ENCODE assay signal across 8 mouse cellular contexts in genomic region chr5:75153961-75154620, GRCm38 (mm10). TPM values are rescaled to one million over a fixed set of nuclear protein-coding genes. Genes with fewer than 3 reads are reported as not detected.
DNase-seq lines count a peak whose midpoint lies in the region; ATAC-seq and TF ChIP-seq lines count a peak whose summit lies in the region.

No protein-coding gene starts in this region.

- H3K9me3 ChIP-seq in forebrain, postnatal 0 days (ENCODE audit: low read length), result no peaks in the 10 kb centered on the region
- H3K9me3 ChIP-seq in hindbrain, embryonic 13.5 days, result no peaks in the 10 kb centered on the region
- no peaks in the 10 kb centered on the region for H3K9me3 ChIP-seq in liver, embryonic 14.5 days (ENCODE audit: control insufficient read depth, low read length)

- peak; percentile 21 for DNase-seq in MN1 (ENCODE audit: low spot score)
- DNase-seq in adrenal gland, postnatal 10 days, result peak; percentile 77
- no peak for DNase-seq in forebrain, postnatal 0 days
- no peak for DNase-seq in liver, embryonic 14.5 days (ENCODE audit: low read depth in 3 of 3, low spot score in 3 of 3)
- peak; percentile 49 for DNase-seq in ovary, postnatal 14 days (ENCODE audit: low spot score)
- DNase-seq in right cerebral cortex, postnatal 14 days, result no peak
- DNase-seq in left cerebral cortex, adult 11 months (ENCODE audit: low spot score), result no peak

- no peak for ATAC-seq in forebrain, postnatal 0 days
- ATAC-seq in hindbrain, embryonic 13.5 days (ENCODE audit: low FRiP score), result no peak
- ATAC-seq in liver, embryonic 14.5 days (ENCODE audit: insufficient read depth), result no peak

- no peak for TF ChIP-seq EP300 in liver, embryonic 14.5 days (IDR thresholded peaks at IDR 0.05; ENCODE audit: low read depth)

- H3K4me2 ChIP-seq in forebrain, postnatal 0 days (ENCODE audit: low read depth), result peak overlapping the region; percentile 35
- peak overlapping the region; percentile 44 for H3K4me2 ChIP-seq in hindbrain, embryonic 13.5 days
- H3K4me2 ChIP-seq in liver, embryonic 14.5 days (ENCODE audit: low read depth), result peak overlapping the region; percentile 44

- H3K4me3 ChIP-seq in forebrain, postnatal 0 days (ENCODE audit: low read depth, low read length), result peak overlapping the region; percentile 25
- H3K4me3 ChIP-seq in hindbrain, embryonic 13.5 days, result peak overlapping the region; percentile 35
- H3K4me3 ChIP-seq in liver, embryonic 14.5 days (ENCODE audit: insufficient read depth in 1 of 2, low read depth in 2 of 2, low read length in 2 of 2), result peak overlapping the region; percentile 22 to 33

- peaks cover 57% of the 10 kb centered on the region for H3K27me3 ChIP-seq in forebrain, postnatal 0 days (ENCODE audit: insufficient read depth, low read length)
- H3K27me3 ChIP-seq in hindbrain, embryonic 13.5 days, result peaks cover 82% of the 10 kb centered on the region
- peaks cover 74% of the 10 kb centered on the region for H3K27me3 ChIP-seq in liver, embryonic 14.5 days (ENCODE audit: control insufficient read depth, insufficient read depth, low read length)

- no peaks in the 10 kb centered on the region for H3K36me3 ChIP-seq in forebrain, postnatal 0 days (ENCODE audit: insufficient read depth)
- H3K36me3 ChIP-seq in hindbrain, embryonic 13.5 days, result no peaks in the 10 kb centered on the region
- H3K36me3 ChIP-seq in liver, embryonic 14.5 days (replicated peaks; ENCODE audit: control insufficient read depth, insufficient read depth, low read depth), result no peaks in the 10 kb centered on the region

- 2% methylated on average over 27 of the region's 27 CpGs for WGBS in forebrain, postnatal 0 days
- WGBS in hindbrain, embryonic 13.5 days, result 1% methylated on average over 27 of the region's 27 CpGs
- 1% methylated on average over 27 of the region's 27 CpGs for WGBS in liver, embryonic 14.5 days (ENCODE audit: insufficient replicate concordance)

- H3K4me1 ChIP-seq in forebrain, postnatal 0 days (ENCODE audit: insufficient read depth), result peaks cover 20% of the 10 kb centered on the region
- H3K4me1 ChIP-seq in hindbrain, embryonic 13.5 days (replicated peaks), result peaks cover 56% of the 10 kb centered on the region
- H3K4me1 ChIP-seq in liver, embryonic 14.5 days (replicated peaks; ENCODE audit: control insufficient read depth in 2 of 2, insufficient read depth in 2 of 2, low read length in 1 of 2), result no peaks in the 10 kb centered on the region; a peak in 1 of 4 replicates

- H3K27ac ChIP-seq in forebrain, postnatal 0 days (ENCODE audit: low read depth, low read length), result no peak overlapping the region; the same call in none of the 2 replicates
- H3K27ac ChIP-seq in hindbrain, embryonic 13.5 days, result no peak overlapping the region; the same call in 1 of the 2 replicates
- no peak overlapping the region for H3K27ac ChIP-seq in liver, embryonic 14.5 days

- TF ChIP-seq CTCF in forebrain, postnatal 0 days (IDR thresholded peaks at IDR 0.05; ENCODE audit: low read depth), result no peak
- TF ChIP-seq CTCF in liver, embryonic 14.5 days (IDR thresholded peaks at IDR 0.05; ENCODE audit: low read depth), result no peak

- H3K9ac ChIP-seq in forebrain, postnatal 0 days, result 0 out of 2 replicates have a peak overlapping the region, but pooled peaks have one; percentile 31
- H3K9ac ChIP-seq in hindbrain, embryonic 13.5 days, result peak overlapping the region; percentile 60; the same call in 1 of the 2 replicates
- H3K9ac ChIP-seq in liver, embryonic 14.5 days (replicated peaks), result no peak overlapping the region

RNA-seq across cellular contexts. Expression of gene Pdgfra, which starts 2.0 kb away (rescaled TPM):
- 10 to 100 TPM; 32.1 to 35.6 TPM for total RNA-seq in adrenal gland, postnatal 10 days (2021)
- 43.9 and 49.9 TPM in 2 replicates for total RNA-seq in forebrain, postnatal 0 days (2014; rRNA removed)
- polyA plus RNA-seq in forebrain, postnatal 0 days (2015; fragmentation: Nextera tagmentation; extraction: Ambion mirVana), result 10.0 and 14.0 TPM in 2 replicates
- 11.3 and 12.4 TPM in 2 replicates for polyA plus RNA-seq in hindbrain, embryonic 13.5 days (2015; fragmentation: Nextera tagmentation; extraction: Ambion mirVana)
- 0.86 and 1.6 TPM in 2 replicates for polyA plus RNA-seq in liver, embryonic 14.5 days (2012; rRNA removed)
- polyA plus RNA-seq in liver, embryonic 14.5 days (2014; fragmentation: Nextera tagmentation; extraction: Ambion mirVana), result 1.2 and 1.8 TPM in 2 replicates

Comparison
In these comparisons a context has a peak if more than half of its experiments do, and no peak if none do; other contexts are left out.
1. DNase-seq: peak in MN1 (single experiment), adrenal gland, postnatal 10 days (single experiment) and ovary, postnatal 14 days (single experiment); none in forebrain, postnatal 0 days (single experiment), liver, embryonic 14.5 days (0 of 3), right cerebral cortex, postnatal 14 days (single experiment) and left cerebral cortex, adult 11 months (single experiment).
2. Peak in every context shown above with its lines, with median percentiles within 50 percentile points of each other: H3K4me2 ChIP-seq and H3K4me3 ChIP-seq.